Mouse (Mus musculus): ENCODE results near the gene Il17ra. TPM values are rescaled to one million over a fixed set of nuclear protein-coding genes. Genes with fewer than 3 reads are reported as not detected.

Il17ra gene
- 1.1 and 3.5 TPM in 2 replicates for polyA plus RNA-seq (2014; fragmentation: Nextera tagmentation; extraction: Ambion mirVana)

GRCm38 (mm10) chr6:120463086-120463871 is at the start of gene Il17ra:
Gene Il17ra, plus strand, starts transcription at chr6:120463247.
- H3K36me3 ChIP-seq (ENCODE audit: control insufficient read depth, insufficient read depth, low read length), result no peaks in the 10 kb centered on the region
- peaks cover 28% of the 10 kb centered on the region for H3K27me3 ChIP-seq (replicated peaks; ENCODE audit: control insufficient read depth, insufficient read depth, low read length)
- peaks cover 8% of the 10 kb centered on the region for H3K4me1 ChIP-seq (ENCODE audit: control insufficient read depth, insufficient read depth, low read length)
- peak within 1 kb of the TSS; percentile 52 for H3K4me3 ChIP-seq (ENCODE audit: low read depth, low read length)
- ATAC-seq (peak; percentile 90), DNase-seq (ENCODE audit: low spot score) (peak; percentile 58)
- no peak within 1 kb of the TSS for H3K27ac ChIP-seq (ENCODE audit: low read depth, low read length)
- peak within 1 kb of the TSS; percentile 65 for H3K4me2 ChIP-seq (ENCODE audit: low read length)
- H3K9me3 ChIP-seq (replicated peaks; ENCODE audit: control insufficient read depth, low read length), result no peaks in the 10 kb centered on the region
- under 1% methylated on average over 85 of the region's 90 CpGs for WGBS
- H3K9ac ChIP-seq (ENCODE audit: low read length), result peak within 1 kb of the TSS; percentile 63

GRCm38 (mm10) chr6:120438161-120438560 is 24.9 kb upstream of the Il17ra start:
- H3K9me3 ChIP-seq (replicated peaks; ENCODE audit: control insufficient read depth, low read length), result no peaks in the 10 kb centered on the region
- WGBS, result 92% methylated on average over 3 of the region's 3 CpGs
- H3K4me2 ChIP-seq (ENCODE audit: low read length), result no peak overlapping the region
- DNase-seq (ENCODE audit: low spot score), result no peak
- H3K27me3 ChIP-seq (replicated peaks; ENCODE audit: control insufficient read depth, insufficient read depth, low read length), result no peaks in the 10 kb centered on the region
- H3K4me3 ChIP-seq (ENCODE audit: low read depth, low read length), result no peak overlapping the region
- H3K9ac ChIP-seq (ENCODE audit: low read length), result no peak overlapping the region
- H3K27ac ChIP-seq (ENCODE audit: low read depth, low read length), result no peak overlapping the region
- peaks cover 47% of the 10 kb centered on the region for H3K36me3 ChIP-seq (ENCODE audit: control insufficient read depth, insufficient read depth, low read length)
- ATAC-seq, result no peak
- no peaks in the 10 kb centered on the region for H3K4me1 ChIP-seq (ENCODE audit: control insufficient read depth, insufficient read depth, low read length)

- no peak overlapping the region for H3K27ac ChIP-seq (ENCODE audit: low read depth, low read length)
- WGBS, result 77% methylated on average over 4 of the region's 4 CpGs
- H3K27me3 ChIP-seq (replicated peaks; ENCODE audit: control insufficient read depth, insufficient read depth, low read length), result no peaks in the 10 kb centered on the region
- H3K9me3 ChIP-seq (replicated peaks; ENCODE audit: control insufficient read depth, low read length), result no peaks in the 10 kb centered on the region
- peaks cover 27% of the 10 kb centered on the region for H3K36me3 ChIP-seq (ENCODE audit: control insufficient read depth, insufficient read depth, low read length)
- no peak for ATAC-seq
- no peak overlapping the region for H3K9ac ChIP-seq (ENCODE audit: low read length)
- no peak for DNase-seq (ENCODE audit: low spot score)
- H3K4me1 ChIP-seq (ENCODE audit: control insufficient read depth, insufficient read depth, low read length), result no peaks in the 10 kb centered on the region
- H3K4me2 ChIP-seq (ENCODE audit: low read length), result no peak overlapping the region
- no peak overlapping the region for H3K4me3 ChIP-seq (ENCODE audit: low read depth, low read length)
These were observed 20.8 kb upstream of the Il17ra start for GRCm38 (mm10) chr6:120442171-120442749.

DNA sequence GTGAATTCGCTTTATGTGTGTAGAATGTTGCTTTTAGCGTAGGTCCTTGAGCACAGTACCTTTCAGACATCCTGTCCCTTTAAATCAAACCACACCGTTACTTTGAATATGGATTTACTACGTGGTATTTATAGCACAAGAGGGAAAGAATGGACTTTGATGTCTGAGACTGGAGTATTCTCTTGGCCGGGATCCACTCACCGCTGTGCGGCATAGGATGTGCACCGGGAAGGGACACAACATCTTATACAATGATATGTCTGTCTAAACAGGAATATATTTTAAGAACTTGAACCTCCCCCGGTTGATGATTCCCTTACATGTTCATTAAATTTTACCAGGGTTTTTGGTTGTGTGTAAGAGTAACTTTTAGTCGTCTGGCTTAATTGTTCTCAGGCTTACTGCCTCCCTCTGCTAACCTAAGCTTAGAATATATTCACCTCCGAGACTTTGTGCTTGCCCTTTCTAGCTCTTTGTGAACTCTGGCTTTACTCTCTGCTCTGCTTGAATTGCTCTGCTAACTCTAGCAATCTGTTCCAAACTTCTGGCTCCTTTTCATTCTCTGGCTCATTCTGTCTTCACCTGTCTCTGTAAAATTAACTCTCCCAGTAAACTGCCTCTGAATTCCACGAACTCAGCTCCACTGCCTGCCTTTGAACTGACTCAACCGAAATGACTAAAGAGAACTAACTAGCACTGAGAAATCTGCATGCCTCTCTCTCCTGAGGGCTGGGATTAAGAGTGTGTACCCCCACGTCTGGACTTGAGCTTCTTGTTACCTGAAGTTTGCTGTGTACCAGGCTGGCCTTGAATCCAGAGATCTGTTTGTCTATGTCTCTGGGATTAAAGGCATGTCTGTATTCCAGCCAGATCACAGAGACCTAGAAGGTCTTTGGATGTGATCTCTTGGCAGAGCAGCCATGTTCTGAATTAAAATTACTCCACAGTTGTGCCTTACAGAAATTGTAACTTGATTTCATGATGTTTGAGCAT is 19.4 kb upstream of the Il17ra start:
- DNase-seq (ENCODE audit: low spot score), result no peak
- no peak overlapping the region for H3K27ac ChIP-seq (ENCODE audit: low read depth, low read length)
- no peak overlapping the region for H3K4me3 ChIP-seq (ENCODE audit: low read depth, low read length)
- no peaks in the 10 kb centered on the region for H3K4me1 ChIP-seq (ENCODE audit: control insufficient read depth, insufficient read depth, low read length)
- WGBS, result 80% methylated on average over 14 of the region's 14 CpGs
- H3K4me2 ChIP-seq (ENCODE audit: low read length), result no peak overlapping the region
- ATAC-seq, result no peak
- H3K27me3 ChIP-seq (replicated peaks; ENCODE audit: control insufficient read depth, insufficient read depth, low read length), result no peaks in the 10 kb centered on the region
- peaks cover 23% of the 10 kb centered on the region for H3K36me3 ChIP-seq (ENCODE audit: control insufficient read depth, insufficient read depth, low read length)
- no peak overlapping the region for H3K9ac ChIP-seq (ENCODE audit: low read length)
- H3K9me3 ChIP-seq (replicated peaks; ENCODE audit: control insufficient read depth, low read length), result no peaks in the 10 kb centered on the region

GRCm38 (mm10) chr6:120450208-120450607 is 12.8 kb upstream of the Il17ra start:
- no peak for ATAC-seq
- Histone ChIP-seq H3K27me3 (replicated peaks; ENCODE audit: control insufficient read depth, insufficient read depth, low read length) (no peaks in the 10 kb centered on the region), H3K36me3 (ENCODE audit: control insufficient read depth, insufficient read depth, low read length) (no peaks in the 10 kb centered on the region), H3K9me3 (replicated peaks; ENCODE audit: control insufficient read depth, low read length) (no peaks in the 10 kb centered on the region), H3K27ac (ENCODE audit: low read depth, low read length) (no peak overlapping the region), H3K4me1 (ENCODE audit: control insufficient read depth, insufficient read depth, low read length) (no peaks in the 10 kb centered on the region), H3K4me2 (ENCODE audit: low read length) (no peak overlapping the region), H3K4me3 (ENCODE audit: low read depth, low read length) (no peak overlapping the region), H3K9ac (ENCODE audit: low read length) (no peak overlapping the region)
- 84% methylated on average over 3 of the region's 3 CpGs for WGBS
- no peak for DNase-seq (ENCODE audit: low spot score)

GRCm38 (mm10) chr6:120452384-120453102 is 10.5 kb upstream of the Il17ra start:
- Histone ChIP-seq H3K9me3 (replicated peaks; ENCODE audit: control insufficient read depth, low read length) (no peaks in the 10 kb centered on the region), H3K9ac (ENCODE audit: low read length) (no peak overlapping the region), H3K4me1 (ENCODE audit: control insufficient read depth, insufficient read depth, low read length) (no peaks in the 10 kb centered on the region), H3K27me3 (replicated peaks; ENCODE audit: control insufficient read depth, insufficient read depth, low read length) (no peaks in the 10 kb centered on the region), H3K4me3 (ENCODE audit: low read depth, low read length) (no peak overlapping the region), H3K4me2 (ENCODE audit: low read length) (no peak overlapping the region), H3K36me3 (ENCODE audit: control insufficient read depth, insufficient read depth, low read length) (no peaks in the 10 kb centered on the region), H3K27ac (ENCODE audit: low read depth, low read length) (no peak overlapping the region)
- no peak for DNase-seq (ENCODE audit: low spot score)
- WGBS, result 87% methylated on average over 11 of the region's 11 CpGs
- ATAC-seq, result no peak

DNA sequence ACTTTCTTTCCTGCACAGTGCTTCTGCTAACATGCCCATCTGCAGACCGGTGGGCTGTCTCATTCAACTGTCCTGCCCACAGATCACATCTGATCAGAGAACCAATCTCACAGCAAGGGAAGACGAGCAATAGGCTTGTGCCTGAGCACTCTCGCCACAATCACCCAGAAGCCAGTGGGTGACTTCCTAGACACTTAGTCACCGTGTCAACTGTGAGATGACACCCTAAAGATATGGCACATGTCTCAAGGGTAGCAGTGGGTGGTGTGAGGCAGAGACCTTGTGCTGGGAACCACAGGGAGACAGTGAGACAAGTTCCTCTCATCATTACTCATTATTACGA is 10.0 kb upstream of the Il17ra start:
- Histone ChIP-seq H3K4me3 (ENCODE audit: low read depth, low read length) (no peak overlapping the region), H3K4me2 (ENCODE audit: low read length) (no peak overlapping the region), H3K36me3 (ENCODE audit: control insufficient read depth, insufficient read depth, low read length) (no peaks in the 10 kb centered on the region), H3K27ac (ENCODE audit: low read depth, low read length) (no peak overlapping the region), H3K4me1 (ENCODE audit: control insufficient read depth, insufficient read depth, low read length) (no peaks in the 10 kb centered on the region), H3K9ac (ENCODE audit: low read length) (no peak overlapping the region), H3K9me3 (replicated peaks; ENCODE audit: control insufficient read depth, low read length) (no peaks in the 10 kb centered on the region), H3K27me3 (replicated peaks; ENCODE audit: control insufficient read depth, insufficient read depth, low read length) (no peaks in the 10 kb centered on the region)
- no peak for DNase-seq (ENCODE audit: low spot score)
- WGBS, result 85% methylated on average over 5 of the region's 5 CpGs
- no peak for ATAC-seq

GRCm38 (mm10) chr6:120453556-120453955 is 9.5 kb upstream of the Il17ra start:
- WGBS, result 93% methylated on average over 3 of the region's 3 CpGs

More at GRCm38 (mm10) chr6:120453556-120453955, 9.5 kb upstream of the Il17ra start:
- Histone ChIP-seq H3K27ac (ENCODE audit: low read depth, low read length) (no peak overlapping the region), H3K4me2 (ENCODE audit: low read length) (no peak overlapping the region), H3K36me3 (ENCODE audit: control insufficient read depth, insufficient read depth, low read length) (no peaks in the 10 kb centered on the region), H3K4me1 (ENCODE audit: control insufficient read depth, insufficient read depth, low read length) (no peaks in the 10 kb centered on the region), H3K9me3 (replicated peaks; ENCODE audit: control insufficient read depth, low read length) (no peaks in the 10 kb centered on the region), H3K9ac (ENCODE audit: low read length) (no peak overlapping the region), H3K4me3 (ENCODE audit: low read depth, low read length) (no peak overlapping the region), H3K27me3 (replicated peaks; ENCODE audit: control insufficient read depth, insufficient read depth, low read length) (no peaks in the 10 kb centered on the region)
- ATAC-seq, result no peak
- DNase-seq (ENCODE audit: low spot score), result no peak

All from forebrain, embryonic 14.5 days (tissue).